Mouse (Mus musculus): ENCODE data around the gene Purb. TPM values are rescaled to one million over a fixed set of nuclear protein-coding genes. Genes with fewer than 3 reads are reported as not detected.

Gene Purb
- polyA plus RNA-seq, 1 experiment from 2014 or later, result 22.1 TPM

GRCm38 (mm10) chr11:6488041-6488684 is 12.4 kb upstream of the Purb start:
- no peak overlapping the region for H3K9ac ChIP-seq (ENCODE audit: low read length)
- H3K4me3 ChIP-seq (ENCODE audit: low read length), result no peak overlapping the region
- H3K27ac ChIP-seq (ENCODE audit: low read length), result no peak overlapping the region
- no peaks in the 10 kb centered on the region for H3K27me3 ChIP-seq (ENCODE audit: control insufficient read depth, insufficient read depth, low read length)
- H3K4me2 ChIP-seq (ENCODE audit: low read depth, low read length), result no peak overlapping the region
- no peaks in the 10 kb centered on the region; the same call in 1 of the 2 replicates for H3K9me3 ChIP-seq (replicated peaks; ENCODE audit: control insufficient read depth, low read length)
- 89% methylated on average over 5 of the region's 5 CpGs for WGBS
- ATAC-seq (replicated peaks; ENCODE audit: extremely low read depth, insufficient read depth, low FRiP score), result no peak
- H3K4me1 ChIP-seq (ENCODE audit: control insufficient read depth, insufficient read depth, low read length), result no peaks in the 10 kb centered on the region
- H3K36me3 ChIP-seq (ENCODE audit: control insufficient read depth, insufficient read depth), result no peaks in the 10 kb centered on the region

- Histone ChIP-seq H3K4me1 (ENCODE audit: control insufficient read depth, insufficient read depth, low read length) (no peaks in the 10 kb centered on the region), H3K9me3 (replicated peaks; ENCODE audit: control insufficient read depth, low read length) (no peaks in the 10 kb centered on the region; the same call in 1 of the 2 replicates), H3K36me3 (ENCODE audit: control insufficient read depth, insufficient read depth) (no peaks in the 10 kb centered on the region), H3K27me3 (ENCODE audit: control insufficient read depth, insufficient read depth, low read length) (no peaks in the 10 kb centered on the region), H3K9ac (ENCODE audit: low read length) (no peak overlapping the region), H3K27ac (ENCODE audit: low read length) (no peak overlapping the region), H3K4me3 (ENCODE audit: low read length) (no peak overlapping the region), H3K4me2 (ENCODE audit: low read depth, low read length) (no peak overlapping the region)
- WGBS, result 31% methylated on average over 7 of the region's 7 CpGs
- no peak for ATAC-seq (replicated peaks; ENCODE audit: extremely low read depth, insufficient read depth, low FRiP score)
Measured at GRCm38 (mm10) chr11:6487496-6487895, 11.8 kb upstream of the Purb start.

- no peaks in the 10 kb centered on the region for H3K27me3 ChIP-seq (ENCODE audit: control insufficient read depth, insufficient read depth, low read length)
- no peak for ATAC-seq (replicated peaks; ENCODE audit: extremely low read depth, insufficient read depth, low FRiP score)
- no peaks in the 10 kb centered on the region for H3K4me1 ChIP-seq (ENCODE audit: control insufficient read depth, insufficient read depth, low read length)
- no peak overlapping the region for H3K27ac ChIP-seq (ENCODE audit: low read length)
- no peaks in the 10 kb centered on the region for H3K9me3 ChIP-seq (replicated peaks; ENCODE audit: control insufficient read depth, low read length)
- H3K4me3 ChIP-seq (ENCODE audit: low read length), result no peak overlapping the region
- 57% methylated on average over 6 of the region's 6 CpGs for WGBS
- H3K9ac ChIP-seq (ENCODE audit: low read length), result no peak overlapping the region
- H3K36me3 ChIP-seq (ENCODE audit: control insufficient read depth, insufficient read depth), result no peaks in the 10 kb centered on the region
- H3K4me2 ChIP-seq (ENCODE audit: low read depth, low read length), result no peak overlapping the region
Measured at GRCm38 (mm10) chr11:6486916-6487315, 11.2 kb upstream of the Purb start.

- Histone ChIP-seq H3K4me1 (ENCODE audit: control insufficient read depth, insufficient read depth, low read length) (no peaks in the 10 kb centered on the region), H3K4me3 (ENCODE audit: low read length) (no peak overlapping the region), H3K27ac (ENCODE audit: low read length) (peak overlapping the region; percentile 33; the same call in 1 of the 2 replicates), H3K36me3 (ENCODE audit: control insufficient read depth, insufficient read depth) (no peaks in the 10 kb centered on the region), H3K27me3 (ENCODE audit: control insufficient read depth, insufficient read depth, low read length) (no peaks in the 10 kb centered on the region), H3K4me2 (ENCODE audit: low read depth, low read length) (no peak overlapping the region), H3K9ac (ENCODE audit: low read length) (no peak overlapping the region), H3K9me3 (replicated peaks; ENCODE audit: control insufficient read depth, low read length) (no peaks in the 10 kb centered on the region)
- ATAC-seq (replicated peaks; ENCODE audit: extremely low read depth, insufficient read depth, low FRiP score), result no peak; the same call in 1 of the 2 replicates
- WGBS, result 52% methylated on average over 3 of the region's 3 CpGs
Measured at GRCm38 (mm10) chr11:6484244-6484959, 8.7 kb upstream of the Purb start.

GRCm38 (mm10) chr11:6483103-6483502 is 7.4 kb upstream of the Purb start:
- Histone ChIP-seq H3K4me1 (ENCODE audit: control insufficient read depth, insufficient read depth, low read length) (no peaks in the 10 kb centered on the region), H3K36me3 (ENCODE audit: control insufficient read depth, insufficient read depth) (no peaks in the 10 kb centered on the region), H3K27ac (ENCODE audit: low read length) (no peak overlapping the region), H3K9me3 (replicated peaks; ENCODE audit: control insufficient read depth, low read length) (no peaks in the 10 kb centered on the region), H3K27me3 (ENCODE audit: control insufficient read depth, insufficient read depth, low read length) (no peaks in the 10 kb centered on the region), H3K4me3 (ENCODE audit: low read length) (no peak overlapping the region), H3K4me2 (ENCODE audit: low read depth, low read length) (no peak overlapping the region), H3K9ac (ENCODE audit: low read length) (no peak overlapping the region)
- no peak for ATAC-seq (replicated peaks; ENCODE audit: extremely low read depth, insufficient read depth, low FRiP score)
- 70% methylated on average over 2 of the region's 2 CpGs for WGBS

GRCm38 (mm10) chr11:6481669-6482185 is 6.0 kb upstream of the Purb start:
- no peaks in the 10 kb centered on the region for H3K9me3 ChIP-seq (replicated peaks; ENCODE audit: control insufficient read depth, low read length)
- H3K9ac ChIP-seq (ENCODE audit: low read length), result no peak overlapping the region
- ATAC-seq (replicated peaks; ENCODE audit: extremely low read depth, insufficient read depth, low FRiP score), result no peak
- no peak overlapping the region for H3K4me2 ChIP-seq (ENCODE audit: low read depth, low read length)
- no peaks in the 10 kb centered on the region for H3K4me1 ChIP-seq (ENCODE audit: control insufficient read depth, insufficient read depth, low read length)
- no peak overlapping the region for H3K4me3 ChIP-seq (ENCODE audit: low read length)
- WGBS, result 46% methylated on average over 6 of the region's 6 CpGs
- H3K36me3 ChIP-seq (ENCODE audit: control insufficient read depth, insufficient read depth), result no peaks in the 10 kb centered on the region
- H3K27me3 ChIP-seq (ENCODE audit: control insufficient read depth, insufficient read depth, low read length), result no peaks in the 10 kb centered on the region
- H3K27ac ChIP-seq (ENCODE audit: low read length), result no peak overlapping the region

GRCm38 (mm10) chr11:6480681-6481405 is 5.1 kb upstream of the Purb start:
- Histone ChIP-seq H3K9ac (ENCODE audit: low read length) (no peak overlapping the region), H3K4me3 (ENCODE audit: low read length) (no peak overlapping the region), H3K27me3 (ENCODE audit: control insufficient read depth, insufficient read depth, low read length) (no peaks in the 10 kb centered on the region), H3K9me3 (replicated peaks; ENCODE audit: control insufficient read depth, low read length) (no peaks in the 10 kb centered on the region), H3K4me2 (ENCODE audit: low read depth, low read length) (no peak overlapping the region), H3K36me3 (ENCODE audit: control insufficient read depth, insufficient read depth) (no peaks in the 10 kb centered on the region), H3K27ac (ENCODE audit: low read length) (no peak overlapping the region), H3K4me1 (ENCODE audit: control insufficient read depth, insufficient read depth, low read length) (no peaks in the 10 kb centered on the region)
- WGBS, result 75% methylated on average over 13 of the region's 13 CpGs
- no peak for ATAC-seq (replicated peaks; ENCODE audit: extremely low read depth, insufficient read depth, low FRiP score)

GRCm38 (mm10) chr11:6480191-6480590 is 4.5 kb upstream of the Purb start:
- Histone ChIP-seq H3K36me3 (ENCODE audit: control insufficient read depth, insufficient read depth) (no peaks in the 10 kb centered on the region), H3K9me3 (replicated peaks; ENCODE audit: control insufficient read depth, low read length) (no peaks in the 10 kb centered on the region), H3K9ac (ENCODE audit: low read length) (no peak overlapping the region), H3K4me3 (ENCODE audit: low read length) (no peak overlapping the region), H3K27ac (ENCODE audit: low read length) (no peak overlapping the region), H3K4me1 (ENCODE audit: control insufficient read depth, insufficient read depth, low read length) (no peaks in the 10 kb centered on the region), H3K27me3 (ENCODE audit: control insufficient read depth, insufficient read depth, low read length) (no peaks in the 10 kb centered on the region), H3K4me2 (ENCODE audit: low read depth, low read length) (no peak overlapping the region)
- 67% methylated on average over 7 of the region's 7 CpGs for WGBS
- no peak for ATAC-seq (replicated peaks; ENCODE audit: extremely low read depth, insufficient read depth, low FRiP score)

GRCm38 (mm10) chr11:6479231-6479630 is 3.5 kb upstream of the Purb start:
- H3K9ac ChIP-seq (ENCODE audit: low read length), result no peak overlapping the region
- no peak for ATAC-seq (replicated peaks; ENCODE audit: extremely low read depth, insufficient read depth, low FRiP score)
- no peak overlapping the region for H3K4me2 ChIP-seq (ENCODE audit: low read depth, low read length)
- no peak overlapping the region for H3K27ac ChIP-seq (ENCODE audit: low read length)
- H3K36me3 ChIP-seq (ENCODE audit: control insufficient read depth, insufficient read depth), result no peaks in the 10 kb centered on the region
- H3K9me3 ChIP-seq (replicated peaks; ENCODE audit: control insufficient read depth, low read length), result no peaks in the 10 kb centered on the region
- H3K4me1 ChIP-seq (ENCODE audit: control insufficient read depth, insufficient read depth, low read length), result peaks cover under 1% of the 10 kb centered on the region
- WGBS, result 65% methylated on average over 2 of the region's 2 CpGs
- H3K4me3 ChIP-seq (ENCODE audit: low read length), result no peak overlapping the region
- H3K27me3 ChIP-seq (ENCODE audit: control insufficient read depth, insufficient read depth, low read length), result no peaks in the 10 kb centered on the region

Measured in heart, embryonic 16.5 days (tissue).